Mouse (Mus musculus): ENCODE measurements around the gene Zfp758.
"Not testable (repeated sequence)": the region's sequence is repeated elsewhere in the genome, so short reads cannot be mapped to it uniquely, and the experiment has no call there.

Gene Zfp758

DNA sequence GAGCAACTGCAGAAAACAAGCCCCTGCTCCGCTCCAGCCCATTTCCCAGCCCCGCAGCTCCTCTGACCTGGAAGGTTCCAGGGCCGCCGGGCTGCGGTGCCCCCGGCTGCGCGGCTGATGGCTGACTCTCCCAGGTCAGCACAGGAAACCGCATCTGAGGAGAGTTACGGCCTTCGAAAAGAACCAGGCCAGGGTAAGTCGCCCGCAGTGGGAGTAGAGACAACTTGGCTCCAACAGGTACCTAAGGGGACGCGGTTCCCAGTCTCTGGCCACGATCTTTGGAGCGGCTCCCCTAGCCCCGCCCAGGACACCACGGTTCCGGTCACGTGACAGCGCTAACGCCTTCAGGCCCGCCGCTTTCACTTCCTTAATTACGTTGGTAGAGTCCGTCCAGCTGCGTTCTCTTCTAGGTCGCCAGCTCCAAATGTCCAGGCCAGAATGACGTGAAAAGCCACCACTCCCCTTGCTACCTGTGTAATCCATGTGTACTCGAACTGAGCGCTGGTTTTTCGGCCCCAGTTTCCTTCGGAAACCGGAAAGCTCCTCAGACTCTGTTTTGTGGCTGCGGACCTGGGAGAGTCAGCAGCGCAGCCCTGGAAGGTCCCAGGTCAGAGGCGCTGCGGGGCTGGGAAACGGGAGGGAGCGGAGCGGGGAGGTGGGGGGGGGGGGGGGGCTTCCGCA lies at the start of gene Zfp758, which contains the start of gene Zfp944:
Gene Zfp758 (plus strand): TSS at position 353 of the 681 bp plus-strand sequence.
Gene Zfp944 (minus strand): TSS at position 300 of the 681 bp plus-strand sequence.
- DNase-seq (ENCODE audit: low read depth, low spot score), result peak; percentile 68

GRCm38 (mm10) chr17:22314219-22314618 lies 47.0 kb upstream of the Zfp758 start:
- not testable (repeated sequence) for DNase-seq (ENCODE audit: low read depth, low spot score)

- DNase-seq (ENCODE audit: low read depth, low spot score), result peak; percentile 97
Measured at GRCm38 (mm10) chr17:22314730-22315226, 46.5 kb upstream of the Zfp758 start, which contains the start of gene CT030661.1. Gene CT030661.1, minus strand, starts transcription at chr17:22314837.

GRCm38 (mm10) chr17:22315247-22315646 lies 46.0 kb upstream of the Zfp758 start:
- not testable (repeated sequence) for DNase-seq (ENCODE audit: low read depth, low spot score)

- DNase-seq (ENCODE audit: low read depth, low spot score), result peak; percentile 61
Measured at GRCm38 (mm10) chr17:22352794-22353193, 8.5 kb upstream of the Zfp758 start.

- peak; percentile 18 for DNase-seq (ENCODE audit: low read depth, low spot score)
Measured at GRCm38 (mm10) chr17:22360572-22360971, 681 bp upstream of the Zfp758 start.

GRCm38 (mm10) chr17:22363895-22364294 lies 2.6 kb downstream of the Zfp758 start:
- peak; percentile 67 for DNase-seq (ENCODE audit: low read depth, low spot score)

GRCm38 (mm10) chr17:22410756-22411155 lies 49.5 kb downstream of the Zfp758 start:
- peak; percentile 66 for DNase-seq (ENCODE audit: low read depth, low spot score)

DNA sequence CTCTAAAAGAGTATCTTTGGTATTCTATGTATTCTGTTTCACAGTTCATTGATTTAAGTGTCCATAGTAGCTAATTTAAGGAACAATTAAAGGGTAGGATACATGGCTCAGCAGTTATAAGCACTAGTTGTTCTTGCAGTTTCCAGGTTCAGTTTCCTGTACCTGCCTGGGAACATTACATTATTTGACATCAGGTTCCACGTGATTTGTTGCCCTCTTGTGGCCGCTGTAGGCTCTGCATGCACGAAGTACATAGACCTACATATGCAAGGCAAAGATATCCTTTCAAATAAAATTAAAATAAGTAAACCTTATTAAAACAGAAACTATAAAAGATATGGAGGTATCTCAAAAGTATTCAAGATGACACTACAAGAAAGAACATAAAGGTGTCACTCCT lies 56.3 kb downstream of the Zfp758 start:
- peak; percentile 62 for DNase-seq (ENCODE audit: low read depth, low spot score)

DNA sequence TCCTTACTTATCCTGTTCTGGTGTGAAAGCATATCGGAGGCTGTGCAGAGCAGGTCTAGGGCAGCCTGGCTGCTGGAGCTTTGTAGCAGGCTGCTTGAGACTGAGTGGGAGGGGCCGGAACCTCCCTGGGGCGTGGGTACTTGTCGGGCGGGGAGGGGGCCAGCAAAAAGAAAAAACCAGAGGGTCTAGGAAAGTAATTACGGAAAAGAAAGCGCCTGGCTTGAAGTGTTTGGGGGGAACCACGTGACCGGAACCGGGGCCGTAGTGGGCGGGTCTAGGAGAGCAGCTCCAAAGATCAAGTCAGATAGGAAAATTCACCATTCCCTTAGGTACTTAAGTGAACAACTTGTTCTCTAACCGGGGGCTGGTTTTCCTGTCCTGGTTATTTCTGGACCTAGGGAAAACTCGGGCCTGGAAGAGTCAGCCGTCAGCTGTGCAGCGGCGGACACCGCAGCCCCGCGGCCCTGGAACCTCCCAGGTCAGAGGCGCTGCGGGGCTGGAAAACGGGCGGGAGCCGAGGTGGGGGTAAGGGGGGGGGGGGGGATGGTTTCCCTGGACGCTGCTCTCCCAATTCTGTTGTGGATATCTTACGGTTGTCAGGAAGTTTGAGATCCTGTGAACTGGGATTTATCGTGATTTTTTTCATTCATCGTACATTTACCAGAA lies 62.8 kb downstream of the Zfp758 start, which contains the start of gene Zfp946:
Gene Zfp946 (plus strand): TSS at position 271 of the 666 bp plus-strand sequence.
- DNase-seq (ENCODE audit: low read depth, low spot score), result peak; percentile 95

DNA sequence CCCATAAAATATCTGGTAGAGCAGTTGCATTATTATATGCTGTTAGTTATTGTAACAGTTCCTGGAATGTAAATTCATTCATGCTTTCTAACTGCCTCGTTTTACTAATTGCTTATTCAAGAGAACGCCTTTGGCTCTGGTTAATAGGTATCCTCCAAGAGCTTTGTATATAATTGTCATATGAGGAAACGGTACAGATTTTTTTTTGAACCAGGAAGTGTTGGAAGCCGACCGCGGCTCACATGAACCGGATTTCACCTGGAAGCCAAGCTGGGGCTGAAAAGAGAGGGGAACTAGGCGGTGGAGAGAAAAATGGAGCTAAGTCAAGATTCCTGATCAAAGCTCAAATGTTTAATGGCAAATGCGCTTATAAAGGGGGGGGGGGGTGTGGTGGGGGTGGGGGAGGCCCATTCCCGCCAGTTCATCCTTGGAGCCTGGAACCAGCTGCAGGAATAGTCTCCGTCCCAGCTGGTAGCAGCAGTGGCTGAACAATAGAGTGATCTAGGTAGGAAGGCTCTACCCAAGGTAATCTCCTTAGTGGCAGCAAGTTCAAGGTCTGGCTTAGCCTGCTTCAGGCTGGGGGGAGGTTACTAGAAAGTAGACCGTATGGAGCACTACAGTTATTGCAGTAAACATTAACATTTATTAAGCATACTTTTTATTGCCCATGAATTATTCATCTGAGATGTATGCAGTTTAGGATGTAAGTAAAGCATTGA lies 63.5 kb downstream of the Zfp758 start:
- peak; percentile 39 for DNase-seq (ENCODE audit: low read depth, low spot score)

All from R1 (cell line).